Mouse (Mus musculus): ENCODE results near the gene Rps6kl1. TPM values are rescaled to one million over a fixed set of nuclear protein-coding genes. Genes with fewer than 3 reads are reported as not detected.

Gene Rps6kl1
- polyA plus RNA-seq, 2 experiments = 0.39 to 0.43 TPM

DNA sequence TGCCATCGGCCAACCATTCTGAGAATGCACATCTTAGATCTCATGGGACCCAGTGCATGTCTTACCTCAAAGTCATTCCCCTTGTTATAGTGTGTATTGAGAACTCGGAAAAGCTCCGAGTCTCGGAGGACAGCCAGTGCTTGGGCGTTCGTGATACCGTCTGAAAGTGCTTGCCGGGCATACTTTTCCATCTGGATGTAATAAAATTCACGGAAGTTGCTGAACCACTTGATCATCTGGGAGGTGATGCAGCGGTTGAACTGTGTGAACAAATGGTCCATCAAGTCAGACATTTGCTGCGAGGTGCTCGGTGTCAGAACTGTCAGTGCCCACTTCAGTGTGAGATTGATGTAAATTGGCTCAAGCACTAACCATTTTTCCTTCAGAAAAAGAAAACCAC lies 63.2 kb downstream of the Rps6kl1 start:
- Histone ChIP-seq H3K27ac (replicated peaks; ENCODE audit: low read depth, low read length) (no peak overlapping the region), H3K9me3 (ENCODE audit: control insufficient read depth, low read length) (no peaks in the 10 kb centered on the region), H3K4me3 (replicated peaks; ENCODE audit: low read length) (no peak overlapping the region), H3K36me3 (ENCODE audit: control insufficient read depth, insufficient read depth, low read length) (peaks cover 33% of the 10 kb centered on the region), H3K9ac (ENCODE audit: low read depth, low read length, severe bottlenecking) (no peak overlapping the region), H3K27me3 (ENCODE audit: control insufficient read depth, insufficient read depth, low read length) (no peaks in the 10 kb centered on the region), H3K4me1 (ENCODE audit: control insufficient read depth, insufficient read depth, low read length) (no peaks in the 10 kb centered on the region), H3K4me2 (replicated peaks; ENCODE audit: low read depth, low read length, severe bottlenecking) (no peak overlapping the region)
- ATAC-seq (ENCODE audit: low FRiP score, low read depth) (no peak), DNase-seq (ENCODE audit: low spot score) (no peak)
- 45% methylated on average over 12 of the region's 12 CpGs for WGBS
- TF ChIP-seq POLR2A (IDR thresholded peaks at IDR 0.05; ENCODE audit: borderline replicate concordance, extremely low read depth, insufficient read depth, insufficient read length) = no peak

Other genes starting within 250 kb of the Rps6kl1 start
- 78.9 and 132 TPM in 2 replicates for gene Fcf1, start 180.4 kb downstream of the Rps6kl1 start, polyA plus RNA-seq (2012; rRNA removed)
- 138 and 141 TPM in 2 replicates for gene Fcf1, start 180.4 kb downstream of the Rps6kl1 start, polyA plus RNA-seq (2014; fragmentation: Nextera tagmentation; extraction: Ambion mirVana)
- 24.5 and 28.9 TPM in 2 replicates for gene Arel1, start 180.4 kb downstream of the Rps6kl1 start, polyA plus RNA-seq (2012; rRNA removed)
- gene Arel1, start 180.4 kb downstream of the Rps6kl1 start, polyA plus RNA-seq (2014; fragmentation: Nextera tagmentation; extraction: Ambion mirVana) = 13.9 and 16.6 TPM in 2 replicates
- 47.5 and 50.9 TPM in 2 replicates for gene Ylpm1, start 154.9 kb downstream of the Rps6kl1 start, polyA plus RNA-seq (2012; rRNA removed)
- gene Ylpm1, start 154.9 kb downstream of the Rps6kl1 start, polyA plus RNA-seq (2014; fragmentation: Nextera tagmentation; extraction: Ambion mirVana) = 38.5 and 40.9 TPM in 2 replicates
- 2.4 and 2.5 TPM in 2 replicates for gene Prox2, start 40.5 kb downstream of the Rps6kl1 start, polyA plus RNA-seq (2012; rRNA removed)
- gene Prox2, start 40.5 kb downstream of the Rps6kl1 start, polyA plus RNA-seq (2014; fragmentation: Nextera tagmentation; extraction: Ambion mirVana) = 3.2 and 3.9 TPM in 2 replicates
- gene Dlst, start 40.4 kb downstream of the Rps6kl1 start, polyA plus RNA-seq (2012; rRNA removed) = 155 and 168 TPM in 2 replicates
- 95.7 and 99.0 TPM in 2 replicates for gene Dlst, start 40.4 kb downstream of the Rps6kl1 start, polyA plus RNA-seq (2014; fragmentation: Nextera tagmentation; extraction: Ambion mirVana)
- gene Pgf, start 26.5 kb upstream of the Rps6kl1 start, polyA plus RNA-seq (2012; rRNA removed) = 10.0 and 10.3 TPM in 2 replicates
- 14.6 and 16.1 TPM in 2 replicates for gene Pgf, start 26.5 kb upstream of the Rps6kl1 start, polyA plus RNA-seq (2014; fragmentation: Nextera tagmentation; extraction: Ambion mirVana)
- 109 and 128 TPM in 2 replicates for gene Eif2b2, start 68.2 kb upstream of the Rps6kl1 start, polyA plus RNA-seq (2012; rRNA removed)
- gene Eif2b2, start 68.2 kb upstream of the Rps6kl1 start, polyA plus RNA-seq (2014; fragmentation: Nextera tagmentation; extraction: Ambion mirVana) = 78.2 and 79.6 TPM in 2 replicates
- gene Mlh3, start 119.3 kb upstream of the Rps6kl1 start, polyA plus RNA-seq (2012; rRNA removed) = 11.3 and 12.3 TPM in 2 replicates
- gene Mlh3, start 119.3 kb upstream of the Rps6kl1 start, polyA plus RNA-seq (2014; fragmentation: Nextera tagmentation; extraction: Ambion mirVana) = 8.6 and 9.3 TPM in 2 replicates
- 20.2 and 32.3 TPM in 2 replicates for gene Acyp1, start 137.2 kb upstream of the Rps6kl1 start, polyA plus RNA-seq (2012; rRNA removed)
- gene Acyp1, start 137.2 kb upstream of the Rps6kl1 start, polyA plus RNA-seq (2014; fragmentation: Nextera tagmentation; extraction: Ambion mirVana) = 40.6 and 45.3 TPM in 2 replicates
- gene Zc2hc1c, start 137.3 kb upstream of the Rps6kl1 start, polyA plus RNA-seq (2012; rRNA removed) = 0.65 and 0.75 TPM in 2 replicates
- gene Zc2hc1c, start 137.3 kb upstream of the Rps6kl1 start, polyA plus RNA-seq (2014; fragmentation: Nextera tagmentation; extraction: Ambion mirVana) = 1.5 and 1.6 TPM in 2 replicates
- gene Nek9, start 188.1 kb upstream of the Rps6kl1 start, polyA plus RNA-seq (2012; rRNA removed) = 47.4 and 49.0 TPM in 2 replicates
- 22.0 and 22.2 TPM in 2 replicates for gene Nek9, start 188.1 kb upstream of the Rps6kl1 start, polyA plus RNA-seq (2014; fragmentation: Nextera tagmentation; extraction: Ambion mirVana)
- gene Tmed10, start 223.6 kb upstream of the Rps6kl1 start, polyA plus RNA-seq (2012; rRNA removed) = 213 and 222 TPM in 2 replicates
- 394 and 398 TPM in 2 replicates for gene Tmed10, start 223.6 kb upstream of the Rps6kl1 start, polyA plus RNA-seq (2014; fragmentation: Nextera tagmentation; extraction: Ambion mirVana)